Mouse (Mus musculus) left cerebral cortex, postnatal 25 days (tissue): ENCODE results near the gene Qsox2. TPM values are rescaled to one million over a fixed set of nuclear protein-coding genes. Genes with fewer than 3 reads are reported as not detected.

ENCODE experiments used
- DNase-seq, 2 experiments: peaks; one replicate each; pipeline ENCODE4 v3.0.0; 2022; ENCODE audit warnings: low spot score in 2 of 2, mixed read lengths in 1 of 2
- intact Hi-C: fragments of 180-260 bp; cut with DNase I; formaldehyde crosslinking; loops from one replicate; pipeline ENCODE4 v1.15.1; 2025
- total RNA-seq, 2 experiments: library from RNA; stranded (reverse); gene quantifications; 2 replicates each; pipeline ENCODE4 v1.2.3; 2021

Gene Qsox2
- total RNA-seq, 2 experiments from 2014 or later, result 23.0 to 23.5 TPM

DNA sequence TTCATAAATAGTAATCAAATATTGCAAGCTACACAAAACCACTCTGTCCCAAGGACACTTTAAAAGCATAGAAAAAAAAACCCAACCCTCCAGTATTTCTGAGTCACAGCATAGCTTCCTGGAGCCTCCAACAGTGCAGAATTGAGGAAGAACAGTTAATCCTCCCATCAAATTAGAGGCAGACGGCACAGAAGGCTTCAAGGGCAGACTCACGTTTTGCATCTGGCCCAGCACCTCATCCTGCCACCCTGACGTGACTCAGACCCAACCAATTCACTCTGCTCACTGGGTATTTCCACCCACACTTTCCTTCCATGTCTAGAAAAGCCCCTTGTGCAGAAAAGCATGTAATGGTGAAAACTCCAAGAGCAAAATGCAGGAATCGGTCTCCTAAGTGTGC lies 7.1 kb downstream of the Qsox2 start:
- intact Hi-C loops, result no loop called here
- peak in 1 of 2 experiments; percentile 33 for DNase-seq

DNA sequence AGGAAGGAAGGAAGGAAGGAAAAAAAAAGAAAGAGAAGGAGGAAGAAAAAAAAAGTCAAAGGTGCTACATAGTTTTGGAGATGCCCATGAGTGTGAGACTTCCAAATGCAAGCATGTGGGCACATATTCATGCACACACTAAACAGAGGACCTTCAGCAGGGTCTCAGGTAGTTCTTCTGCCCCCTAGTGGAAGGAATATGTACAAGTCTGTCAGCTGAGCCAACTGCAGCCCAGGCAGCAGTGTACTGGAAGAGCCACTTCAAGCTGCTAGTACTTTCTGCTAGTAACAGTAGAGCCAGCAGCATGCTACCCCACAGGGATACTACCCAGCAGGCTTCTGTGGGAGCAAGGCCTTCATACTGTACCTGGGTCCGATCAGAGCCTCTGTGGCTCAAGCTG lies 9.5 kb downstream of the Qsox2 start:
- intact Hi-C loops, result loop anchor here (1.0 kb wide), 1 partner anchor 74 kb away; no protein-coding TSS in a partner anchor
- peak; percentile 60 to 68 for DNase-seq

DNA sequence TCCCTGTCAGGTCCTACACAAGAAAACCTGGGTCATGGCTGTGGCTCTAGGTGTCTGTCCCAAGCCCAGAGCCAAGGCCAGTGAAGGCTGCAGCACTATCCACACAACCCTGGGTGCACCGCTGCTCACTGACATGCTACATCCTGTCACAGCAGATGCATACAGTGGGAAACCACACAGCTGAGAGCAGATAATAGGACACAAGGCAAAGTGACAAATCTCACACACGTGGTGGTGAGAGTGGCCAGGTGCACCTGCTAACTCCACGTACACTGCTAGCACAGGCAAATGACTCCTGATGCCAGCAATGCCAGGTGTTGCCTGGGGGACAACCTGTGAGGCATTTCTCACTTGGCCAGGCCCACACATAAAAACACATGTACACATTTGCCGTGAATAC lies 12.1 kb downstream of the Qsox2 start:
- DNase-seq, result no peak
- intact Hi-C loops, result no loop called here

DNA sequence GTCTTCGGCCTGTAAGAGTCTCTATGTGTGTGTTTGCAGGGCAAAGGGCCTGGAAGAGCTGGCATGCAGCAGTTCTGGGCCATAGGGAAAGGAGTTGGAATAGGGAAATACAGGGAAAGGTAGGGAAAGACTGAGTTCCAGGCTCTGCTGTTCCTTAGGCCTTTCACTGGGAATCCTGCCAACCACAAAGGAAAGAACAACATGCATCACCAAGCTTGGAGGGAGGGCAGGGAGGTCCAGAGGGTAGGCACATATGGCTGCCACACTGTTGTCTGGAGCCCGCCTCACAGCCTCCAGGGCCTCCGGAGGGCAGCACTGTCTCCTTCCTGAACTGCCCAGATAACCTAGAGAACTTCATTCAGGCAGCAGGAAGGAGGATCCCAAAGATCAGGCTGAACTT lies 13.4 kb downstream of the Qsox2 start:
- intact Hi-C loops, result no loop called here
- DNase-seq, result no peak

DNA sequence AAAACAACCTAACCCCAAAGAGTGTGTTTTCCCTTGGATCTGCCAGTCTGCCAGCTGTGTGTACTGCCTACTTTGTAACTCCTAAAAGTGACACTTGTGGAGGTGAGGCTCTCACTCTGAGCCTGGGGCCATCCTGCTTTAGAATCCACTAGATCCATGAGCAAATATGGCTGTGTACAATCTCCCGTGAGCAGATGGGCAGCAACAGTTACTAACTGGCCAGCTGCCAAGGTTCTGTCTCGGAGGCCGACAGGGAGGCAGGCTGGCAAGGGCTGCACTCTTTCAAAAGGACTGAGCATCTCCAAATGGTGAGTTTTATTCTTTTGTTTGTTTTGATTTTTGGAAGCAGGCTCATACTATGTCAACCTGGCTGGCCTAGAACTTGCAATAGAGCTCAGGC lies 22.8 kb downstream of the Qsox2 start:
- intact Hi-C loops, result no loop called here
- no peak for DNase-seq

DNA sequence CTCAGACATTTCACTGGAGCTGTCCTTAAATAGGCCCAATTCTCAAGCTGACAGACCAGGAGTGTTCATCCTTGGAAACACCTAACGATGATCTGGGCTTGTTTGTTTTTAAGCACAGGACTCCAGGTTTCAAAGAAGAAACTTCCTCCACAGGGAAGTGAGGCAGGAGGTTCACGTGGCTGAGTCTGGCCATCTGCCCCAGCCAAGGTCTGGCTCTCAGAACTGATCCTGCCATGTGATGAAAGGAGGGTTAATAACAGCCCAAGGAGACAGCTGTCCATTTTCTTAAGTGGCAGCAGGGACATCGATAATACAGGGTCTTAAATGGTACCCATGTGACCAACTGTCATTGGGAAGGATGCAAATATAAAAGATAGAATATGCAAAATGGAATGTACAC lies 27.8 kb downstream of the Qsox2 start:
- intact Hi-C loops, result no loop called here
- no peak for DNase-seq

DNA sequence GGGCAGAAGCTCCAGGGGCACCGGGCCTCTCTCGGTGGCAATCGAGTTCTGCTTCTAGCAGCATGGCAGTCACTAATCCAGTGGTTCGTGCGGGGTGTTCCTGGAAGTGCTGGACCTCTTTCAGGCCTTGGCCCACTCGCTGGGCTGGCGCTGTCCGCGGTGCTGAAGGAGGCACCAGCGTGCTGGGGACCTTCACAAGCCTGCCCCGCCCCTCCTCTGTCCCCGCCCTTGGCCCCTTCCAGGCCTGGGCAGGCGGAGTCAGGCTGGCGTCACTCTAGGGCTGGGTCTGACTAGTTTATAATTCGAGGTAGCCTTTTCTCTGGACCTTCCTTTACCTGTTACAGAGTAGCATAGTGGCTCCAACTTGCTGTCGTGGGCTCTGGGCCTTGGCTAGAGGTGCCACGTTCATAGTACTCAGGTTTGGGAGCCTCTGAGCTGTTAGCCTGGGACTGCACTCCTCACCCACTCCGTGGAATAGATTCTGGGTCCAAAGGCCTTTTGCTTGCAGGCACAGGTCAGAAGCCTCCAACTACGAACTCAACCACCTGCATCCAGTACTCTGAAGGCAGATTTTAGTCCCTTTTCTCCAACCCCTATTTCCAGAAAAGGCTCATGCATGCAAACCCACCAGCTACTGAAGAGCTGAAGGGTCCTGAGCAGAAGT lies 29.1 kb downstream of the Qsox2 start, which contains the start of gene Lhx3:
Lhx3 (minus strand) TSS at position 164 of the 664 bp plus-strand sequence.
- intact Hi-C loops, result no loop called here

DNA sequence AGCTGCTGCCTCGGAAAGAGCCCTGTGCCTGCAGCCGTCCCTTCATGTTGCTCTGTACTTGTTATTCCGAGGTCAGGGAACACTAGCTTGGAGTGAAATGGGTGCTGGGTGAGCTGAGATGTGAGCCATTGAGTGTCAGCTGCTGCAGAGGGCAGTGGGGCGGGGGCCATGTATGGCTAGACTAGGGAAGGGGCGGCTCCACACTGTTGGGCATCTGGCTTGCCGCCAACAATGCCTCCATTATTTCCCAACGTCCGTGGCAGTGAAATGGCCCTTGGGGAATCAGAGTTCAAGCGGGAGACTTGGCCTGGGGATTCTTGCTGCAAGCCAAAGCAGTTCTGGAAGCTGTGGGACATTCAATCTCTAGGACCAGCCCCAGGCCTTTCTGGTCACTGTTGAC lies 29.8 kb downstream of the Qsox2 start:
- no peak for DNase-seq
- intact Hi-C loops, result no loop called here

More for the DNA sequence above, 29.1 kb downstream of the Qsox2 start, which contains the start of gene Lhx3:
- DNase-seq, result peak; percentile 24 to 40

DNA sequence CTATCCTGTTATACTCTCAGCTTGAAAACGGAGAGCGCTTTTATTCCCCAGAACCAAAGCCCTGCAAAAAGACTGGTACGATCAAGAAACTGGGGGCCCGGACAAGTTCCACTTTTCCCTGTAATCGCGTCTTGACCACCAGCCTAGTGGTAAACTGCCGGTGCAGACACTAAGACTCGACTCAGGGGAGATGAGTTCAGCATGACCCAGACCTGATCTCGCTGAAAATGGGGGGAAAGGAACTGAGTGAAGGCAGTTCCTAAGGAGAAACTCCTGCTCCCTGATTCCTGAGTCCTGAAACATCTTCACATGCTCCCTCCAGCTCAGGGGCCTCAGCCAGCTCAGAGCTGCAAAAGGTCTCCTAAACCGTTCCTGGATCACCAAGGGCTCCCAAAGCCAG lies 31.6 kb downstream of the Qsox2 start:
- intact Hi-C loops, result no loop called here

DNA sequence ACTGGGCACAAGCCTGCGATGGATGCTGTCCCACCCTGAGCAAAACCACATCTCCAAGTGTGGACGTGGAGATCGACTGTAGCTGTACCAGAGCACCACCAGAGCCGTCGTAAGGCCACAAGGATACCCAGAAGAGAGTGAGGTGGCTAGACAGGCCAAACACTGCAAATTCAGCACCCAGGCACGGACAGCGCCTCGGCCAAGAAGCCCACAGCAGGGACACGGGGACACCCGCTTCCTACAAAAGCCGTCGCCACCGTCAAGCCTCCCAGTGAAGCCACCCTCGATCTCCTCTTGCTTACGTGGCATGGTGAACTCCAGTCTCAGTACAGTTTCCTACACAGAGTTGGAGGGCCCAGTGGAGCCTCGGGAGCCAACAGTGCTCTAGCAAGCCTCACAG lies 32.2 kb downstream of the Qsox2 start:
- intact Hi-C loops, result no loop called here
- no peak for DNase-seq

More for the DNA sequence above, 31.6 kb downstream of the Qsox2 start:
- no peak for DNase-seq

DNA sequence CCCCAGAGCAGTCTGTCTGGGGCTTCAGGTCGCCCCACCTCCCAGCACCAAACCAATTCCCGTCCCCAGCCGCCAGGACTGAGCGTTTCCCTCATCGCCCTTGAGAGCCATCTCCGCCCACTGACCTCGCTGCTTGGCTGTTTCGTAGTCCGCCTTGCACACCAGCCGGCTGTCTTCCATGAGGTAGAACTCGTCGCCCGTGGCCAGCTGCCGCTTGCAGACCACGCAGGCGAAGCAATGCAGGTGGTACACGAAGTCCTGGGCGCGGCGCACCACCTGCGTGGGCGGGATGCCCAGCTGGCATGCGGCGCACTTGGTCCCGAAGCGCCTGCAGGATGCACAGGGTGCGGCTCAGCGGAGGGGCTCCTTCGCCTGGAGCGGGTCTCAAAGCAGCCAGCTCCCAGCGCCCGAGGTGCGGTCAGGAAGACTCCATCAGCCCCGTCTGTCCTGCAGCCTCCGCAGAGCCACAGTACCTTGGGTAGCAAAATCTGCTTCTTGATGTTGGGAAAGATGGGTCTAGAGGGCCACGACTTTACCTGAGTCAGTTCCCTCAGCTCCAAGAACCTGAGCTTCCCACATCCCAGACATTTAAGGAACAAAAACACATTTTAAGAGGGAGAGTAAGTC lies 34.4 kb downstream of the Qsox2 start:
- intact Hi-C loops, result no loop called here
- peak; percentile 30 to 34 for DNase-seq

DNA sequence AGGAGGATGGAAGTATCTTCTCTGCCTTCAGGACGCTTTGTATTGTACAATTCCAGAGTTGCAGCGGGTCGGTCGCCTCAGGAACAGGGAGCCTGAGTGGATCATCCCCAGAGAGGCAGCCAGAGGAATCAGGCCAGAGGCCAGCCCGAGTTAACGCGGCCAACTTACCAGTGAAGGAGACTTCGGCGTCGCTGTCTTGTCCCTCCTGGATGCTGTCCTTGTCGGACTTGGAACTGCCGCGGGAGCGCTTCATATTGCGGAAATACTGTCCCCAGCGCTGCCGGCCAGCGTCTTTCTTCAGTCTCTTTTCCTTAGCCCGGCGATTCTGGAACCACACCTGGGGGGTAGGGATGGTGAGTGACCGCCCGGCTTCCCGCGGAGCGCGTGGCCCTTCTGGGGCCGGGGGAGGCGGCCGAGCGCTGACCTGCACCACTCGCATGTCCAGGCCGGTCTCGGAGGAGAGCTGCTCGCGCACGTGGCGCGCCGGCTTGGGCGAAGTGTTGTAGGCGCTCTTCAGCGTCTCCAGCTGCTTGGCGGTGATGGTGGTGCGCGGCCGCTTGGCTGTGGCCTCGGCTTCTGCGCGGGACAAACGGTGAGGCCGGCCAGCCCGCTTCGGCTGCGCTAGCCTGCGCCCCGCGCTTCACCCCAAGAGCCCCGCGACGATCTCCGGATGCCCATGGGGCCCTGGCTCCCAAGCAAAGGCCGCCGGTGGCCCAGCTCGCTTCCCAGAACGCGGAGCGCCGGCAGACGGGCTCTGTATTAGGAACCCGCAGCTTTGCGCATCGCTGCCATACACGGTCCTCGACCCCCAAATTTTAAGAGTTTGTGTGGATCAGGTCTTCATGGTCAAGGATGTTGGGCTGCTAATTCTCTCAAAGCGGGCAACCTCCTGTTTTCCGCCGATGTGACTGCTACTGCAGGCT lies 35.1 kb downstream of the Qsox2 start:
- no peak for DNase-seq
- intact Hi-C loops, result no loop called here

DNA sequence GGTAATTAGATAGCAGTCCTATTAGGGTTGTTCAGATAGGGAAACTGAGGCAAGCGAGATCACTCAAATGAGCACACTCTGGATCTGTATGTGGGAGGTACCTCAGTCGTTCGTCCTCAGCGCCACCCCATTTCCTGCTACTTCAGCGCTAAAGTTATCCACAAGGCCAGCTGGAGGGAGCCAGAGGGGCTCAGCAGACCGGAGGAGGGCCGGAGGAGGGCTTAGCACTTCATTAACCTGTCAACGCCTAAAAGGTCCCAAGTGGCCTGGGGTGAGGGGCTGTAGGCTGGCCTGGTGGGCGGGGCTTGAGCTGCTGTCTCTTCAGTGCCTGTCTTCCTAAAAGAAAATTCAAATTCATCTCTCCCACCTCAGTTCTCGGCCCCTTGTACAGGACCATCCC lies 38.8 kb downstream of the Qsox2 start:
- DNase-seq, result no peak
- intact Hi-C loops, result no loop called here

DNA sequence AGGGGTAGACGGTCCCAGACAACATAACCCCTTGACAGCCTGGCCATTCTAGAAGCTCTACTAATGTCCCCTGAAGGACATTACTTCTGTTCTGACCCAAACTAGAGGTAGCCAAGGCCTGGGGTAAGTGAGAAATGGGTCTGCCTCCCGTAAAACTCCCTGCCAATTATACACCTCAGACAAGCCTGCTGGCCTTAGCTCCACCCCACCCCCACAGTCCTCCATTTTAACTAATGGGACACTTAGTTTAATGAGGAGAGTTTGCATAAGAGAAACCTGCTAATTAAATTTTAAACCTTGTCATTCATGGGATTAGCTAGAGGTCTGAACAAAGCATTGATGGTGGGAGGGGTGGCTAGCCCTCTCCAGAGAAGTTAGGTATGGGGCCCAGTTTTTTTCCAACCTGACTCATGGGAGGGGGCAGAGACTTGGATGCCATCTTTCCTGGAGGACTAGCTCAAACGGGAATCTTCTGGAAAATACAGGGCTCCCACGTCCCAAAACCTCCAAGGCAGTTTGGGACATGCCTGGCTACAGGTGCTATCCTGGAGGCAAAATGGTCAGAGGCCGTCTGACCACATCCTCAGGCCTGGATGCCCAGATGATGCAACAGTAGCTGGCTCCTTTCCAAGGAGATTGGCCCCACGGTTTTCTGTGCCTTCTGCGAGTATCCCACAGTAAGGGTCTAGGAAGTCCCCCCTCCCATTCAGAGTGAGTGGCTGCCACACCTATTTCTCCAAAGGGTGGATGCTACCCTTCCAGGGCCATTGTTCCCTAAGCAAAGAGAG lies 42.6 kb downstream of the Qsox2 start:
- DNase-seq, result no peak

DNA sequence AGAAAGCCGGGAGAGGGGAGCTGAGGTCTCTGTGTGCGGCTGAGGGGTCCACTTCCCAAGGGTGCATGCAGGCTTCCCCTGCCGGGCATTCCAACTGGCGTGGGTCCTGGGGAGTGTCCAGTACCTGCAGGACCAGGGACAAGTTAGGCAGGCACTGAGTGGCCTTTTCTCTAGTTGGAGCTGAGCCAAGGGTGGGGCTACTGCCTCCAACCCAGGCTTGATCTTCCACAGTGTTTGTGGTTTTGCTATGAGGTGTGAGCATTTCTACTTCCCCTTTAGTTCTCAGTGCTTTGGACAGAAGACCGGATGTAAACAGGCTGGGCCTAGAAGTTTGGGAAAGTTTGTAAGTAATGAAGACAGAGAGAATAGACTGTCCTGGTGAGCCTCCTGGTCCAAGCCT lies 48.8 kb downstream of the Qsox2 start:
- intact Hi-C loops, result no loop called here
- no peak for DNase-seq

More for the DNA sequence above, 42.6 kb downstream of the Qsox2 start:
- intact Hi-C loops, result no loop called here

DNA sequence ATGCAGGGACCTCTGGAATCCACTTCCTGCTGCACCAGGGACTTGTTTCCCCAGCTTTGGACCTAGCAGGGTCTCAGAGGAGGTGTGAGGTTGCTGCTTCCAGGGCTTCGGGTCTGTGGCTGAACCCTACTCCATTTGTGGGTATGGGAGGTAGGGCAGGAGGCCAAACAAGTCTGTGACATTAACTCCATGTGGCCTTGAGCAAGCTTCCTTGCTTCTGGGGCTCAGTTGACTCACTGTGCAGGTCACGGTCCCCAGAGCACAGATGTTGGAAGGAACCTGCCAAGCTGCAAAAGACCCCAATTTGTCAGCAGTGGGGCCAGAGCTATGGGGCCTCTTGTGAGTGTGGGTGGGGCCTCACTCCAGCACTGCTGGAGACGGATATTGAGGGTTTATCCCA lies 53.0 kb downstream of the Qsox2 start:
- intact Hi-C loops, result no loop called here

DNA sequence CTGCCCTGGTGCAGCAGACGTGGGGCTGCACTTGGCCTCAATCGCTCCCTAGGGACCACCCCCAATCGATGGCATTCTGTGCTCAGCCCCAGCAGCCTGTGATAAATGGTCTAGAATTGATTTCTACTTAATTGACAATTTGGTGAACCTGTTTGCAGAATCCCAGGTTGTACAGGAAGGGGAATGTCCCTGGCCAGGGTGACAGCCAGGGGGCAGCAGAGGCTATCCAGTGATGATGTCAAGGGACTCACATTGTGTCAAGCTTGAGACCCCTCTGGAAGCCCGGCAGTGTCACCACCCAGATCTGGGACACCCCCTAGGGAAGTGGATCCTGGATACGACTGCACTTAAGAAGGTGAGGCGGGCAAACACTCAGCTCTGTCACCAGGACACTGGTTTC lies 54.7 kb downstream of the Qsox2 start:
- DNase-seq, result no peak
- intact Hi-C loops, result loop anchor here (1.0 kb wide), 1 partner anchor 91 kb away; no protein-coding TSS in a partner anchor

More for the DNA sequence above, 53.0 kb downstream of the Qsox2 start:
- no peak for DNase-seq

DNA sequence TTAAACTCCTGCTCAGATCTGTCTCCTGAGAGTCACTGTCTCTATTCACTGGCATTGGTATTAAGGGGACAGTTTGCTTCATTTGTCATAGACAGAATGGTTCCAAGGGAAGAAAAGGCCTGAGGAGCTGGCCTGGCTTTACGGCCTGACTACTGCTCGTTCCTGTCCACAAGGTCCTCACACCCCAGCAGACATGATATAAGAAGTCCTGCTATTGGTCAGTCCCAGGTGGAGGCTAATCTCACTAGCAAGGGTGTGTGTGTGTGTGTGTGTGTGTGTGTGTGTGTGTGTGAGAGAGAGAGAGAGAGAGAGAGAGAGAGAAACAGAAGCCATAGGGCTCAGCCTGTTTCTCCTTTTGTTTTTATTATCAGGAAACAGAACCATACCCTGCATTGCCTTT lies 60.1 kb downstream of the Qsox2 start:
- no peak for DNase-seq
- intact Hi-C loops, result no loop called here

DNA sequence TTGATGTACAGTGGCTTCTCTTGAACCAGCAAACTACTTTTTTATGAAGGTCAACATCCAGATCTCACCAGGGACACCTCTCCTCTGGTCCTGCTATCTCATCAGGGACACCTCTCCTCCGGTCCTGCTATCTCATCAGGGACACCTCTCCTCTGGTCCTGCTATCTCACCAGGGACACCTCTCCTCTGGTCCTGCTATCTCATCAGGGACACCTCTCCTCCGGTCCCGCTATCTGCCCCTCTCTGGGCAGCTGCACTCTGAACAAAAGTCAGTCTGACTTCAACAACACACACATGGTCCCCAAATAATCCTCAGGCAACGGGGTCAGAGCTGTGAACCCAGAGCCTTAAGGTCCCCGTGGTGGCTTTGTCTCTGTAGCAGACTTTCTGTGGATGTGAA lies 60.6 kb downstream of the Qsox2 start:
- no peak for DNase-seq
- intact Hi-C loops, result no loop called here

DNA sequence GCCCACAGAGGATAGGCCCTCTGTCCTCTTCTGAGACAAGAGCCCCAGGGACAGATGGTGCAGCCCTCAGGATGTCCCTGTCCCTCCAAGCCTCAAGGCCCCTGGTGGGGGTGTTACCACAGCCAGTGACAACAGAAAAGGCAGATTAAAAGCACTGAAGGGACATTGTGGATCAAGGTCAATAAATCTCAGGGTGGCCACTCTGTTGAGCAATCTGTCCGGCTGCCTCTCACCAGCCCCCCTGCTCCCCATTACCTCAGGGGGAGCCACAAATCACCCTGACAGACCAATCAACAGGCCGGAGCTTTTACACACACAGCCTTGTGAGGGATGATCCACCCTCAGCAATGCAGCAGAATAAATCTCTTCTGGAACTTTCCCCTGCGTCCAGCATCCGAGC lies 62.1 kb downstream of the Qsox2 start:
- intact Hi-C loops, result no loop called here
- no peak for DNase-seq
